Mouse (Mus musculus) layer of hippocampus, adult 2 months (tissue): ENCODE measurements around the gene Ccdc69. TPM values are rescaled to one million over a fixed set of nuclear protein-coding genes. Genes with fewer than 3 reads are reported as not detected.
A peak's percentile ranks its signal among the peaks of the same experiment; 100 is the strongest.

Experiments used
- DNase-seq, 2 experiments: peaks; one replicate each; pipeline ENCODE4 v3.0.0; 2022; ENCODE audit warnings: low spot score in 2 of 2
- H3K27ac ChIP-seq: fragments of 200-600 bp; 2 replicates; pipeline ENCODE4 v1.8.1; 2022
- H3K4me3 ChIP-seq: fragments of 200-600 bp; 2 replicates; pipeline ENCODE4 v1.8.1; 2022; ENCODE audit warnings: mild to moderate bottlenecking
- CTCF ChIP-seq: fragments of 200-600 bp; conservative IDR thresholded peaks from 2 replicates; pipeline ENCODE4 v1.8.1; 2022; ENCODE audit warnings: antibody characterized with exemption, mild to moderate bottlenecking, moderate library complexity
- total RNA-seq, 2 experiments: library from RNA; stranded (reverse); gene quantifications; 2 replicates each; pipeline ENCODE4 v1.2.3; 2021

Ccdc69 gene
- total RNA-seq, 2 experiments from 2014 or later: 0.42 TPM; not detected in 1

DNA sequence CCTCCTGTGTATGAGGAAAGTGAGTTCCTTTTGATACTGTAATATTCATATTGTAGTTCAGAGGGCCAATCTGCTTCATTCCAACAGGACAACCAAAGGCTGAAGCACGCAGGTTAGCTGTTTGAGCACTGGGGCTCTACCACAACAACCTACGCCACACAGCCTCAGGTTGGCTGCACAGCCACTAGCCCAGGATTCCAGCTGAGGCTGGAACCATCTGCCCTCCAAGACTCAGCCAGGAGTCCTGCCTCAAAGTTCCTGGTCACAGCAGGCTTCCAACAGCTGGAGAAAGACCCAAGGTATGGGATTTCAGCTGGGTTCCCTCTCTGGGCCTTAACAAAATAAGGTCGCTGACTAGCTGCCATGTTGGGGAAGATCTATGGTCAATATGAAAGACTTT is 54.3 kb downstream of the Ccdc69 start:
- H3K27ac ChIP-seq: peak overlapping the region; percentile 81
- TF ChIP-seq CTCF: no peak
- DNase-seq: no peak
- H3K4me3 ChIP-seq: no peak overlapping the region

DNA sequence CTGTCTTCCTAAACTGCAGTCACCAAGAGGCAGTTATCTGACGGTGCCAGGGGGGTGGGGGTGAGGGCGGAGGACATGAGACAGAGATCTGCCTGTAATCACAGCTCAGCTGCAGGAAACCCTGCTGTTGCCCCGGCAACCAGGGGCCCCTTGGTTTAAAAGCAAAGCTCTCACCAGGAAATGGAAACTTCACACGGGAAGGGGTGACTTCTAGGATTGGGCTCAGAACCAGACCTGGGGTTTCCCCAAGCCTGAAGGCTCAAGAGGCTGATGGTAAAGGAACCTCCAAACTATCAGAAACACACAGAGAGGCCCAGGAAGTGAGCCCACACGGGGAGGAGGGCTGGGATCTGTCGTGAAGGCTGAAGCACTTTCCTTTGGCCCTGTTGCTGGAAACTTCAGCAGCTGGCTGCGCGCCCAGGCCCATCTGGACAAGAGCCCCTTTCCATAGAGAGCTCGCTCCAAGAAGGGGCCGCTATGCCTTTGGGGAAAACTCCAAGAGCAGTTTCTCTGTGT is 54.8 kb downstream of the Ccdc69 start:
- Histone ChIP-seq H3K4me3 (no peak overlapping the region), H3K27ac (peak overlapping the region; percentile 81)
- peak; percentile 60 to 67 for DNase-seq
- TF ChIP-seq CTCF: no peak

DNA sequence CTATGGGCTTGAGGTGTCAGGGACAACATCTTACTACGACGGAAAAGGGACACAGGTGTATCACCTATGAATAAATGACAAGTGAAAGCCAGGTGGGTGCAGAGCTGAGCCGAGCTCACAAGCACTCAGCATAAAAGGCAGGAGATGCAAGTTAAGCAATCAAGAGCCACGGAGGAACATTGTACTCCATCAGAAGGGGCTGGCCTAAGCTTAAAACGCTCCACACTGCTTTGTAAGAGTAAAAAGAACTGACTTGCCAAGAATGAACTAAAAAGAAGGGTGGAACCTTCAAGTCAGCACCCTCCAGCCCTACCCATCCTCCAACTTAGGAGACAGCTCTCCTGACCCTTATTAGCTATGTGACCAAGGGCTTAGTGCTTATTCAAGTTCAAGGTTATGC is 55.4 kb downstream of the Ccdc69 start:
- Histone ChIP-seq H3K4me3 (no peak overlapping the region), H3K27ac (peak overlapping the region; percentile 81)
- no peak for DNase-seq
- no peak for TF ChIP-seq CTCF

DNA sequence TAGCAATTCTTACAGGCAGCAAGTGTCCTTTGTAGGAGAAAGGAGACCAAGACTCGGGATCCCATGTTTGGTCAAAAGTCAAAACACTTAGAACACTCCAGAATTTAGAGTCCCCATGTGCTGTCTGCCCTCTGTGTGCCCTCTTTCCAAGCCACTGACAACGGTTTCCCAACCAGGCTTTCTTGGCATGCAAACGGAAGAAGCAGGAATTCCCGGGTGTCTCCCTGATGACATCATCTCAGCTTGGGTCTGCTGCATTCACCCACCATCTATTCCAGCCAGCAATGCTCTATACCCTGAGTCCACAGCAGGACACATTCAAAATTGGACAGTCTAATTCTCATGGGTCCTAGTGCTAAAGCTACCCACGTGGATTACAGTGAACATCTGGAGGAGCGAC is 56.1 kb downstream of the Ccdc69 start:
- Histone ChIP-seq H3K27ac (peak overlapping the region; percentile 81; the same call in 1 of the 2 replicates), H3K4me3 (no peak overlapping the region)
- no peak for TF ChIP-seq CTCF
- no peak for DNase-seq

DNA sequence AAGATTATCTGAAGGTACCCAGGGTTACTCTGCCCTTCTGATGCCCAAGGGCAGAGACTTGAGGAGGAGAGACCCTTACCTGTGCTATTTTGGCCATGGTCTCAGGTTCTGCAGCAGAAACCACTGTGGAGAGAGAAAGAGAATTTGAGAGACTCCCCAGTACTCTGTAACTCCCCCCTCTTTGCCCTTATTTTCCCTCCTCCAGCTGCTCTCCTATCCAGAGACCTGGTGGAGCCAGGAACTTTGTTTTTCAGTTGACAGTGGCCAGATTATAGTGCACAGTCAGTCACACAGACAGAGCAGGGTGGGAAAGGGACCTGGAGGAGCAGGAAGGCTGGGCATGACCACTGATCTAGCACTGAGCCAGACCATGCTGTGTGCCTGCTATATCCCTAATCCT is 56.5 kb downstream of the Ccdc69 start:
- TF ChIP-seq CTCF: no peak
- Histone ChIP-seq H3K4me3 (no peak overlapping the region), H3K27ac (peak overlapping the region; percentile 81; the same call in 1 of the 2 replicates)
- no peak for DNase-seq

DNA sequence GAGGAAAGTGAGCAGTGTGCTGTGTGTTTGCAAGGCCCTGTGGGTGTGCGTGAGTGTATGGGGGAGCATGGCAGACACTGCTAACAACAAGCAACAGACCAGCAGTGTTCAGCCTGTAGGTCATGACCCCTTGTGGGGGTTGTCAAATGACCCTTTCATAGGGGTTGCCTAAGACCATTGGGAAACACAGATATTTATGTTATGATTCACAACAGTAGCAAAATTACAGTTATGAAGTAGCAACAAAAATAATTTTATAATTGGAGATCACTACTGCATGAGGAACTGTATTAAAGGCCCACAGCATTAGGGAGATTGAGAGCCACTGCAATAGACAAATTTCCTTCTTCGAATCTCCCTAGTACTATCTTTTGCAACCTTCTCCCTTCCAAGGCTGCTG is 58.2 kb downstream of the Ccdc69 start:
- DNase-seq: no peak
- no peak for TF ChIP-seq CTCF
- Histone ChIP-seq H3K27ac (peak overlapping the region; percentile 47), H3K4me3 (no peak overlapping the region)

DNA sequence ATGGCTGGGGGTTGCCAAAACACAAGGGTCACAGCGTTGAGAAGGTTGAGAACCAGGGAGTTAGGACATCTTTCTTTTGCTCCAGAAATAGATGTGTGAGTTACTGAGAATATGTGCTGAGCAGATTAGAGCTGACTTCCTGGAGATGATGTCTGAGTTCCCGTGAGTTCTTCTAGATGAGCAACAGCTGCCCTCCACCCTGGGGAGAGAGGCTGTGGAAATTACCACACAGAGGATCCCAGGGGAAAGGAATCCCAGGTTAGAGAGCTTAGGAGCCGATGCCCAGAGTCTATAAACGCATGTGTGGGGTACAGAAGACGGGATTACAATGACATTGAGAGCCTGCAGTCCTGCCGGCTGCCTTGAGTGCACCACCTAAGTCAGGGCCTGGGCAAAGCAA is 59.9 kb downstream of the Ccdc69 start:
- TF ChIP-seq CTCF: no peak
- no peak overlapping the region for H3K4me3 ChIP-seq
- peak overlapping the region; percentile 90 for H3K27ac ChIP-seq
- no peak for DNase-seq

DNA sequence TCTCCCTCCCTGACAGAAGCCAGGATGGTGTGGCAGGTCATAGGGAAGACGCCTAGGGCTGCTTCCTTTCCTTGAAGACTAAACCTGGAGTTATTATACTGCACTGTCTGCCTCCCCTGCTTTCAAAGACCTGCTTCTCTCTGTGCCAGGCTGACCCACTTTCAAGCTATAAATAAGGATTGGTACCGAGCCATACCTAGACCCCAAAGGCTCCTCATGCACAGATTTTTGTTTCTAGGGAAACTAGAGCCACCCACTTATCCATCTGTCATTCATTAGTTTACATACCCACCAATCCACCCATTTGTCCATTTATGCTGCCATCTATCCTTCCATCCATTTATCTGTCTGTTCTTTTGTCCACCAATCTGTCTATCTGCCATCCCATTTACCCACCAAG is 60.7 kb downstream of the Ccdc69 start:
- Histone ChIP-seq H3K27ac (peak overlapping the region; percentile 90), H3K4me3 (no peak overlapping the region)
- no peak for DNase-seq
- TF ChIP-seq CTCF: no peak

DNA sequence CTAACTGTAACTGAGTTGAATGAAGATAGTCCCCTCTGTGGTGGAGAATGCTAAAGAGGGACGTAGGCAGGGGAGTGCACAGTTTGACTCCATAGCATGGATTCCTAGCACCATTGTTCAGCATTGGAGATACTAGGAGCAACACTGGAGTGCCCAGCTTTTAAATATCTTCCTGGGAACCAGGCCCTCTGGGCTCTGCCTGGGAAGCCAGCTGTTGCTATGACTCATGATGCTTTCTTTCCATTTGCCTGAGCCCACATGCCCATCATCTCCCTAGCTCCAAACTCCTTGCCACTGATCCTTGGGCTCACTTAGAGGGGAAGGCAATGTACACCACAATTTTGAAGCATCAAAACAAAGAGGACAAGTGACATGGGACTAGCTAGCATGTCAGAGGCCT is 61.2 kb downstream of the Ccdc69 start:
- peak overlapping the region; percentile 90 for H3K27ac ChIP-seq
- no peak overlapping the region for H3K4me3 ChIP-seq
- no peak for TF ChIP-seq CTCF
- DNase-seq: no peak

DNA sequence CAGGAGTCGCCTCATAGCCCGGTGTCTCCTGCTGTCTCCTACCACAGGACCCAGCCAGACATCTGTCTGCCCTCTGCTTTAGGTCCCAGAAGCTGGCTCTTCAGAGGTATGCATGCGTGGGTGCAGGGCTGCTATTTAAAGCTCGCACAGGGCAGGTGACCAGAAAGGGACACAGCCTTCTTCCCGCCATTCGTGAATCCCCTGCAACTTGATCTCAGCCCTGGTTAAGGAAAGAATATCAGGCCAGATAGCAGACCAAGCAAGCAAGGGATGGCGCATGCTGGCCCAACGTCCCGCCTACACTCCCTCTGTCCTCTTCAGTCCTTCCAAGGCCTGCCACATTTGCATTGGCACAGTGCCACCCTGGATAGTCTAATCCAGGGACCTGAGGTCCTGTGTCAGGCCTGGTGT is 62.1 kb downstream of the Ccdc69 start:
- no peak for TF ChIP-seq CTCF
- H3K27ac ChIP-seq: peak overlapping the region; percentile 90
- no peak overlapping the region for H3K4me3 ChIP-seq
- no peak for DNase-seq

DNA sequence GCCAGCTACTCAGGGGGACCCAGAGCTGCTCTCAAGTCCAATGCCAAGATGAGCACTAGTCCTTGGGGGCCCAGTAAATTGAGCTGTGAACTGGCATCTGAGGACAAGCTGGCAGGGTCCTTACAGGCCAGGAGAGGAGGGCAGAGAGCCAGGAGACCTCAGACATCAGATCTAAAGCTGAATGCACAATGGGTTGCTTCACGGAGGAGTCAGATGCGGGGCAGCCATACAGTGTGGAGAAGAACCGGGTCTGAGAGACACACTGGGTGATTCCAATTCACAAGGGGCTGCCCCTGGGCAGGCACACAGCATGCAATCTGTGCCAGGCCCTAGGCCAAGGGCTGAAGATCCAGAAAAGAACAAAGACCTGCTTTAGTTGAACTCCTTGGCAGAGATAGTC is 62.7 kb downstream of the Ccdc69 start:
- Histone ChIP-seq H3K4me3 (no peak overlapping the region), H3K27ac (peak overlapping the region; percentile 90)
- DNase-seq: no peak
- TF ChIP-seq CTCF: no peak

DNA sequence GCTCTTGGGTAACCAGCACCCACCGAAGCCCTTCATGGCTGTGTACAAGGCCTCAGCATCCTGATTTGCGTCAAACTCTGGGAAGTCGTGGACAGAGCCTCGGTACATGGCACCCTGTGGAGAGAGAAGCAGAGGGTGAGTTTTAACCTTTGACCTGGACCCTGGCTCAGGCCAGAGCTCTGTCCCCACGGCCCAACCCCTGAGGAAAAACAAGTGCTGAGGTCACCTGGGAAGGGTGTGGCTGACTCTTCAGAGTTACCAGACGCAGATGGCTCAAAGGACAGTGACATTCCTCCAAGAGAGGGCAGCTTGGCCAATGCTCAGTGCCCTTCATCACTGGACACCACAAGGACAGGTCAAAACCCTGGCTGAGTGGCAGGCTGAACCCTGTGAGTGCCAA is 64.1 kb downstream of the Ccdc69 start:
- H3K4me3 ChIP-seq: no peak overlapping the region
- no peak for TF ChIP-seq CTCF
- H3K27ac ChIP-seq: no peak overlapping the region
- DNase-seq: no peak

DNA sequence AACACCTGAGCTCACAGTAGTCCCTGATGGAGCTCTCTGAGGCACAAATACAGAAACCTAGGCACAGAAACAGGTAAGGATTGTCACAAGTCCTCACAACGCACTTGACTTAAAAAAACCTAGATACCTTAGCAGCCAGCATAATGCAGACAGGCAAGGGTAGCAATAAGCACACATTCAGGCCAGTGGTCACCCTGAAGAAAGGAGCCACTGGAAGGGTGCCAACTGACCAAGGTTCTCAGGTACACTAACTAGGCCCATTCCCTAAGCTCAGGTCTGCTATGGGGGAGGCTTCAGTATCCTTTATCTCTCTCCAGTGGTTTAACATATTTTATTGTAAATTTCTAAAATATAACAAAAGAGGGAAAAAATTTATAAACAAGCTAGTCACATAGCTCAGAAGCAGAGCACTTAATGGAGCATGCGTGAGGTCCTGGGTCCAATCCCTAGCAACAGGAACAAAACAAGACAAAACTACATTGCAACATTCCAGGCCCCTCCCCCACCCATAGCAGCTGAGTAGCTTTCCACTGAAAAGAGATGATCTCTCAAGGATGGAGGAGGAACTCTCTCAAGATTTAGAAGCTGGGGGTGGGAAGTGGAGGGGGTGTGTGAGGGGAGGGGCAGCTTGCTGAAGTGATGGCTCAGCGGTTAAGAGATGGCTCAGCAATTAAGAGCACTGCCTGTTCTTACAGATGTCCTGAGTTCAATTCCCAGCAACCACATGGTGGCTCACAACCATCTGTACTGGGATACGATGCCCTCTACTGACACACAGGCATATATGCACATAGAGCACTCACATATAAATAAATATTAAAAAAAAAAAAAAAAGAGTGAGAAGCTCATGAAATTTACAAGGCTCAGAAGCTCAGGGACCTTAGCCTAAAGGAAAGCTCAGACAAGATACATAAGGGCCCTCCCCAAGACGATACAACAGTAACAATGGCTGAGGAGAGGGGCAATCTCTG is 65.1 kb downstream of the Ccdc69 start:
- Histone ChIP-seq H3K4me3 (no peak overlapping the region), H3K27ac (peak overlapping the region; percentile 25; the same call in 1 of the 2 replicates)
- DNase-seq: no peak
- peak; percentile 40; the same call in 1 of the 2 replicates for TF ChIP-seq CTCF

DNA sequence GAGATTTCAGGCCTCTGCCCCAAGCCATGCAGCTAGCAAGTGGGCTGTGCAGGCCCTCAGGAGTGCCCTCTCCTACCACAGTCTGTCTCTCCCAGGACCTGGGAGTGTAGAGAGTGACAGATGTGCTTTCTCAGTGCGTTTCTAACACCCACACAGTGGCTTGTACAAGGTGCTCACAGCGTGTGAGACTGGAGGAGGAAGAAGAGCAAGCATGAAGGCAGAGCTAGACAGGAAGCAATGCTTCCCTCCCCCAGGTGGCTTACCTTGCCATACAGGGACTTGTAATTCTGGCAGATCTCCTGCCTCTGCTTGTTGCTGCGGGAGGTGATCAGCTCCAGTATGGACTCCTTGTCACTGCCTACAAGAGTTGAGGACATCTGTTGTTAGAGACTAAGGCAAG is 66.5 kb downstream of the Ccdc69 start:
- H3K27ac ChIP-seq: 0 out of 2 replicates have a peak overlapping the region, but pooled peaks have one; percentile 15
- no peak for DNase-seq
- TF ChIP-seq CTCF: no peak
- H3K4me3 ChIP-seq: no peak overlapping the region
